Mouse (Mus musculus): Measurements from ENCODE around the gene Klf8. TPM values are rescaled to one million over a fixed set of nuclear protein-coding genes. Genes with fewer than 3 reads are reported as not detected.
"Not testable (repeated sequence)": the region's sequence is repeated elsewhere in the genome, so short reads cannot be mapped to it uniquely, and the experiment has no call there.

Gene Klf8
- polyA plus RNA-seq, 1 experiment from 2014 or later = 0.88 TPM

GRCm38 (mm10) chrX:153254256-153254655 is 17.0 kb downstream of the Klf8 start:
- no peak for TF ChIP-seq CTCF (IDR thresholded peaks at IDR 0.05)
- no peak for TF ChIP-seq EP300 (IDR thresholded peaks at IDR 0.05)
- Histone ChIP-seq H3K27me3 (replicated peaks; ENCODE audit: insufficient read depth, low read length) (no peaks in the 10 kb centered on the region), H3K4me3 (ENCODE audit: low read depth, low read length) (no peak overlapping the region), H3K36me3 (ENCODE audit: insufficient read depth, low read length) (no peaks in the 10 kb centered on the region), H3K4me1 (ENCODE audit: insufficient read depth, low read depth, low read length) (no peaks in the 10 kb centered on the region), H3K9ac (replicated peaks; ENCODE audit: low read depth) (no peak overlapping the region), H3K9me3 (ENCODE audit: low read length) (no peaks in the 10 kb centered on the region), H3K27ac (ENCODE audit: low read length) (no peak overlapping the region), H3K4me2 (replicated peaks; ENCODE audit: low read depth, low read length) (no peak overlapping the region)
- 64% methylated on average over 1 of the region's 1 CpGs for WGBS
- DNase-seq (ENCODE audit: low spot score) = no peak
- ATAC-seq = no peak

- 48% methylated on average over 2 of the region's 2 CpGs for WGBS
- Histone ChIP-seq H3K27me3 (replicated peaks; ENCODE audit: insufficient read depth, low read length) (no peaks in the 10 kb centered on the region), H3K4me2 (replicated peaks; ENCODE audit: low read depth, low read length) (no peak overlapping the region), H3K27ac (ENCODE audit: low read length) (no peak overlapping the region), H3K4me3 (ENCODE audit: low read depth, low read length) (no peak overlapping the region), H3K9me3 (ENCODE audit: low read length) (no peaks in the 10 kb centered on the region), H3K36me3 (ENCODE audit: insufficient read depth, low read length) (no peaks in the 10 kb centered on the region), H3K9ac (replicated peaks; ENCODE audit: low read depth) (no peak overlapping the region), H3K4me1 (ENCODE audit: insufficient read depth, low read depth, low read length) (no peaks in the 10 kb centered on the region)
- ATAC-seq (no peak), DNase-seq (ENCODE audit: low spot score) (no peak)
- no peak for TF ChIP-seq CTCF (IDR thresholded peaks at IDR 0.05)
Measured at GRCm38 (mm10) chrX:153255504-153255903, 18.2 kb downstream of the Klf8 start.

- H3K27ac ChIP-seq (ENCODE audit: low read length) = no peak overlapping the region
Measured at GRCm38 (mm10) chrX:153282185-153282584, 44.9 kb downstream of the Klf8 start.

GRCm38 (mm10) chrX:153311356-153311755 is 74.1 kb downstream of the Klf8 start:
- H3K27ac ChIP-seq (ENCODE audit: low read length) = no peak overlapping the region
- 83% methylated on average over 4 of the region's 4 CpGs for WGBS
- no peaks in the 10 kb centered on the region for H3K4me1 ChIP-seq (ENCODE audit: insufficient read depth, low read depth, low read length)
- no peak for DNase-seq (ENCODE audit: low spot score)
- no peak overlapping the region for H3K4me2 ChIP-seq (replicated peaks; ENCODE audit: low read depth, low read length)
- no peaks in the 10 kb centered on the region for H3K36me3 ChIP-seq (ENCODE audit: insufficient read depth, low read length)
- no peak for TF ChIP-seq EP300 (IDR thresholded peaks at IDR 0.05)
- no peak for TF ChIP-seq CTCF (IDR thresholded peaks at IDR 0.05)
- H3K27me3 ChIP-seq (replicated peaks; ENCODE audit: insufficient read depth, low read length) = no peaks in the 10 kb centered on the region
- no peak for ATAC-seq
- no peak overlapping the region for H3K9ac ChIP-seq (replicated peaks; ENCODE audit: low read depth)
- H3K9me3 ChIP-seq (ENCODE audit: low read length) = no peaks in the 10 kb centered on the region
- no peak overlapping the region for H3K4me3 ChIP-seq (ENCODE audit: low read depth, low read length)

More at GRCm38 (mm10) chrX:153282185-153282584, 44.9 kb downstream of the Klf8 start:
- TF ChIP-seq CTCF (IDR thresholded peaks at IDR 0.05) (no peak), EP300 (IDR thresholded peaks at IDR 0.05) (no peak)
- DNase-seq (ENCODE audit: low spot score) = no peak
- no peak for ATAC-seq
- Histone ChIP-seq H3K4me1 (ENCODE audit: insufficient read depth, low read depth, low read length) (no peaks in the 10 kb centered on the region), H3K4me2 (replicated peaks; ENCODE audit: low read depth, low read length) (no peak overlapping the region), H3K9me3 (ENCODE audit: low read length) (no peaks in the 10 kb centered on the region), H3K27me3 (replicated peaks; ENCODE audit: insufficient read depth, low read length) (no peaks in the 10 kb centered on the region), H3K4me3 (ENCODE audit: low read depth, low read length) (no peak overlapping the region), H3K36me3 (ENCODE audit: insufficient read depth, low read length) (no peaks in the 10 kb centered on the region), H3K9ac (replicated peaks; ENCODE audit: low read depth) (no peak overlapping the region)
- WGBS = 70% methylated on average over 2 of the region's 2 CpGs

GRCm38 (mm10) chrX:153323105-153323504 is 85.8 kb downstream of the Klf8 start:
- no peaks in the 10 kb centered on the region for H3K27me3 ChIP-seq (replicated peaks; ENCODE audit: insufficient read depth, low read length)
- no peak for DNase-seq (ENCODE audit: low spot score)

GRCm38 (mm10) chrX:153334140-153334539 is 96.9 kb downstream of the Klf8 start:
- not testable (repeated sequence) for H3K4me3 ChIP-seq (ENCODE audit: low read depth, low read length); DNase-seq (ENCODE audit: low spot score); H3K9ac ChIP-seq (replicated peaks; ENCODE audit: low read depth); H3K4me1 ChIP-seq (ENCODE audit: insufficient read depth, low read depth, low read length); H3K36me3 ChIP-seq (ENCODE audit: insufficient read depth, low read length); H3K9me3 ChIP-seq (ENCODE audit: low read length); ATAC-seq; H3K27me3 ChIP-seq (replicated peaks; ENCODE audit: insufficient read depth, low read length); H3K4me2 ChIP-seq (replicated peaks; ENCODE audit: low read depth, low read length); H3K27ac ChIP-seq (ENCODE audit: low read length)
- 61% methylated on average over 3 of the region's 3 CpGs for WGBS

More at GRCm38 (mm10) chrX:153323105-153323504, 85.8 kb downstream of the Klf8 start:
- TF ChIP-seq CTCF (IDR thresholded peaks at IDR 0.05) = no peak
- TF ChIP-seq EP300 (IDR thresholded peaks at IDR 0.05) = no peak
- no peaks in the 10 kb centered on the region for H3K36me3 ChIP-seq (ENCODE audit: insufficient read depth, low read length)
- H3K4me1 ChIP-seq (ENCODE audit: insufficient read depth, low read depth, low read length) = no peaks in the 10 kb centered on the region
- H3K4me3 ChIP-seq (ENCODE audit: low read depth, low read length) = no peak overlapping the region
- no peak overlapping the region for H3K27ac ChIP-seq (ENCODE audit: low read length)
- H3K4me2 ChIP-seq (replicated peaks; ENCODE audit: low read depth, low read length) = no peak overlapping the region
- WGBS = 47% methylated on average over 3 of the region's 3 CpGs
- no peak overlapping the region for H3K9ac ChIP-seq (replicated peaks; ENCODE audit: low read depth)
- no peaks in the 10 kb centered on the region for H3K9me3 ChIP-seq (ENCODE audit: low read length)
- ATAC-seq = no peak
